Mouse (Mus musculus): ENCODE measurements around the gene Kcnq5. TPM values are rescaled to one million over a fixed set of nuclear protein-coding genes. Genes with fewer than 3 reads are reported as not detected.

Gene Kcnq5
- polyA plus RNA-seq, 1 experiment from 2014 or later: 0.95 TPM

DNA sequence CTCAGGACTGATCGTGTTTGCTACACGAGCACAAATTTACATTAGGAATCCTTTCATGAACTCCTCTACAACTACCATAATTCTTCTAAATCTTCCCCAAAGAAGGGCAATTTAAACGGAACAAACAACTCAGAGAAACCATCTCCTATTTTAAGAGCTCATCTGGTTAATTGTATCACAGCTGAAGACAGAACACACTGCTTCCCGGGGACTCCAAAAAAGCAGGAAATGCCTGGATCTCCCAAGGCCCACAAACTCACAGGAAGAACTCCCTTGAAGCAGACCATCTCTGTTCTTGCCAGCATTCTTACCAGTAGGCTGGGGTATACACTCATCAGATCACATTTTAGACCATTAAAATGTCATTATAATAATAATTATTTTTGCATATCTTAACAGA lies 3.7 kb downstream of the Kcnq5 start:
- Histone ChIP-seq H3K36me3 (ENCODE audit: insufficient read depth, low read length) (no peaks in the 10 kb centered on the region), H3K9me3 (ENCODE audit: low read length) (no peaks in the 10 kb centered on the region), H3K4me3 (ENCODE audit: low read length) (no peak overlapping the region), H3K9ac (replicated peaks; ENCODE audit: low read length) (no peak overlapping the region), H3K4me1 (ENCODE audit: insufficient read depth, low read length) (peaks cover 20% of the 10 kb centered on the region; the same call in 1 of the 2 replicates), H3K4me2 (replicated peaks; ENCODE audit: low read depth, low read length) (no peak overlapping the region), H3K27ac (ENCODE audit: low read length) (no peak overlapping the region), H3K27me3 (ENCODE audit: insufficient read depth, low read length) (peaks cover 2% of the 10 kb centered on the region)
- 45% methylated on average over 4 of the region's 4 CpGs for WGBS
- no peak for ATAC-seq (ENCODE audit: low FRiP score, low TSS enrichment)

DNA sequence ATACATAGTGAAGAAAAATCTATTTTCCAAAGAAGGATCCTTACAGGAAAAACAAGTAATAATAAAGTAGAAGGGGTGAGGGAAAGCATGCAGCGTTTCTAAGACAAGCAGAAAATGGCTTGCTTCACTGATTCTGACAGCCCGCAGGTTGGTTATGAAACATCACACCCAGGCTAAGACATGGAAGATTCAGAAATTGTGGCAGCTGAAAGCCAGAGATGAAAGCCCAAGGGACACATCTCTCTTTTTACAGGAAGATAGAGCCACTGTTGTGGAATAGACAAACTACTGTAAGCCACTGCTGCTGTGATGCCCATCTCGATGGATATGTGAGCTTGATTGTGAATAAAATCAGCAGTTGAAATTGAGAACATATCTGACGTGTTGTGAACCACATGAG lies 20.9 kb downstream of the Kcnq5 start:
- H3K4me1 ChIP-seq (ENCODE audit: insufficient read depth, low read length): no peaks in the 10 kb centered on the region
- no peak overlapping the region for H3K4me3 ChIP-seq (ENCODE audit: low read length)
- H3K9ac ChIP-seq (replicated peaks; ENCODE audit: low read length): no peak overlapping the region
- H3K4me2 ChIP-seq (replicated peaks; ENCODE audit: low read depth, low read length): no peak overlapping the region
- no peaks in the 10 kb centered on the region for H3K9me3 ChIP-seq (ENCODE audit: low read length)
- H3K36me3 ChIP-seq (ENCODE audit: insufficient read depth, low read length): no peaks in the 10 kb centered on the region
- ATAC-seq (ENCODE audit: low FRiP score, low TSS enrichment): no peak
- H3K27ac ChIP-seq (ENCODE audit: low read length): no peak overlapping the region
- H3K27me3 ChIP-seq (ENCODE audit: insufficient read depth, low read length): no peaks in the 10 kb centered on the region
- WGBS: 61% methylated on average over 4 of the region's 4 CpGs

DNA sequence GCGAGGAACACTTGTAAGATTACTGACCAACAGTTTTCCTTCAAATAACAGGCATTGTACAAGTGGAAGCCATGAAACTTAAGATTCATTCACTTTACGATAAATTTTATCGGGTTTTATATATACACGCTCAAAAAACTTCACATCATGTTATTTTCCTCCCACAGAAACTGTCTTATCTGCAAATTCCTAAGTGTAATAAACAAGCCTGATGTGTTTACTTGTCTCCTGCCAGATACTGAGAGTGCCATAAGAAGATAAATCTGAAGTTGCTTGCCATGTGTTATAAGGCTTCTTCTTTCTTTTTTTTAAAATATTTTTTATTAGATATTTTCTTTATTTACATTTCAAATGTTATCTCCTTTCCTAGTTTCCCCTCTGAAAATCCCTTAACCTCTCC lies 34.6 kb downstream of the Kcnq5 start:
- no peak for ATAC-seq (ENCODE audit: low FRiP score, low TSS enrichment)
- H3K9me3 ChIP-seq (ENCODE audit: low read length): no peaks in the 10 kb centered on the region
- WGBS: 67% methylated on average over 4 of the region's 4 CpGs

DNA sequence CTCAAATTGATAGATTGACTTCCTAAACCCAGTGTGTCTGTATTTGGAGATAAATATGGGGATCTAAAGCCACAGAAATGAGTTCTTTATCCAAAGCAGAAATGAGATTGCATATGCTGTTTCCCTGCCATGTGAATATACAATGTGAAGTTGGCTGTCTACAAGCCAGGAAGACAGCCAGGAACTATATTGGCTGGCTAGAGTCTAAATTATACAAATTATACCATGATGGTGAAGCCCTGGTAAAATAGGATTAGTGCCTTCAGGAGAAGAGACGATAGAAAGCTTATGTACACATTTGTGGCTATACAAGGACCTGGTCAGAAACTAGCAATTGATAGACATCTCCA lies 38.5 kb downstream of the Kcnq5 start:
- ATAC-seq (ENCODE audit: low FRiP score, low TSS enrichment): no peak
- Histone ChIP-seq H3K27ac (ENCODE audit: low read length) (no peak overlapping the region), H3K27me3 (ENCODE audit: insufficient read depth, low read length) (no peaks in the 10 kb centered on the region), H3K9me3 (ENCODE audit: low read length) (no peaks in the 10 kb centered on the region), H3K36me3 (ENCODE audit: insufficient read depth, low read length) (no peaks in the 10 kb centered on the region), H3K9ac (replicated peaks; ENCODE audit: low read length) (no peak overlapping the region), H3K4me2 (replicated peaks; ENCODE audit: low read depth, low read length) (no peak overlapping the region), H3K4me3 (ENCODE audit: low read length) (no peak overlapping the region), H3K4me1 (ENCODE audit: insufficient read depth, low read length) (no peaks in the 10 kb centered on the region)
- 82% methylated on average over 1 of the region's 1 CpGs for WGBS

More for the DNA sequence above, 34.6 kb downstream of the Kcnq5 start:
- H3K36me3 ChIP-seq (ENCODE audit: insufficient read depth, low read length): no peaks in the 10 kb centered on the region
- H3K4me1 ChIP-seq (ENCODE audit: insufficient read depth, low read length): no peaks in the 10 kb centered on the region
- H3K4me3 ChIP-seq (ENCODE audit: low read length): no peak overlapping the region
- H3K27me3 ChIP-seq (ENCODE audit: insufficient read depth, low read length): no peaks in the 10 kb centered on the region
- no peak overlapping the region for H3K4me2 ChIP-seq (replicated peaks; ENCODE audit: low read depth, low read length)
- H3K9ac ChIP-seq (replicated peaks; ENCODE audit: low read length): no peak overlapping the region
- H3K27ac ChIP-seq (ENCODE audit: low read length): no peak overlapping the region

DNA sequence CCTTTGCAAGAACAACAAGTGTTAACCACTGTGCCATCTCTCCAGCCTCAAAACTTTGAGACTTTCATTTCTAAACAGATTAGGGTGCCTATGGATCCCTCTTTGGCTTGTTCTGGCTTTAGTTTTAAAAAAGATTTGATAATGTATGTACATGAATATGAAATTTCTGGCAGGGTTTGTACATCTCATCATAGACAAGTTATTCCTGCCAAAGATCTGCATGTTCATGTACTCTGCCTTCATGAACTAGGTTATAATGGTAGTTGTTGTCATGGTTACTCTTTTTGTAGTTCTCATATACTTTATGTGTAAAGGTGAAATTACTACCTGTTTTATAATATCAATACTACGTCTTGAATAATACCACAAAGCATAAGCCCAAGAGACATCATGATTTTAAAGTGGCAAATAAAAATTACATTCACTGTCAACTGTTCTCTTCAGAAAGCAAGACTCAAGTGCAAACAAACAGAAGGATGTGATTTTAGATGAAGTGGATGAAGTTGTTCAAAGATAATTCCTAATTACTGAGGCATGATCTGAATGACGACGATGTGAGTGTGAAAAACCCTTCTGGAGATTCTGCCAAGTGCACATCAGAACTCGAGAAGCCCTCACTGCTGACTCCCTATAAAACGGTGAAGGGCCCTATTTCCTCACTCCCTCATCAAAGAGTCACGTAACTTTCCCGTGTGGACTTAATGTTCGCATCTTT lies 39.0 kb downstream of the Kcnq5 start:
- H3K4me3 ChIP-seq (ENCODE audit: low read length): no peak overlapping the region
- no peaks in the 10 kb centered on the region for H3K9me3 ChIP-seq (ENCODE audit: low read length)

DNA sequence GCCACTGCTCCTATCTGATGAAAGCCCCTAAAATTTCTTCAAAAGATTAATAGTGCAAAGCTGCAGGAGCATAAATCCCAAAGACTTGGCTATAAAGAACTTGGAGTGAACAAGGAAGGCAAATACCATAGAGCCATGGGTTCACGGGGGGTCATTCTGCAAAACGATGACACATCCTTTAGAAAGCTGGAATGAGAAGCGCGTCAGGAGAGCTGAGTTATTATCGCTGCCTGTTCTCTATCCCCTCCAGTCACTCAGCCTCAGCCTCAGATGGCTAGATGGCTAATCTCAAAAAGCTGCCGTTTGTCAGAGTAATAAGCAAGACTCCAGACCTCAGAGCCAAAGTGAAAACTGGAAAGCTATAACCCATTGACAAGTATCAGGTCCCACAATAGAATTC lies 42.5 kb downstream of the Kcnq5 start:
- Histone ChIP-seq H3K4me1 (ENCODE audit: insufficient read depth, low read length) (no peaks in the 10 kb centered on the region), H3K9me3 (ENCODE audit: low read length) (no peaks in the 10 kb centered on the region), H3K27ac (ENCODE audit: low read length) (no peak overlapping the region), H3K9ac (replicated peaks; ENCODE audit: low read length) (no peak overlapping the region), H3K27me3 (ENCODE audit: insufficient read depth, low read length) (no peaks in the 10 kb centered on the region), H3K36me3 (ENCODE audit: insufficient read depth, low read length) (no peaks in the 10 kb centered on the region), H3K4me2 (replicated peaks; ENCODE audit: low read depth, low read length) (no peak overlapping the region), H3K4me3 (ENCODE audit: low read length) (no peak overlapping the region)
- 50% methylated on average over 6 of the region's 6 CpGs for WGBS
- no peak for ATAC-seq (ENCODE audit: low FRiP score, low TSS enrichment)

More for the DNA sequence above, 39.0 kb downstream of the Kcnq5 start:
- no peak for ATAC-seq (ENCODE audit: low FRiP score, low TSS enrichment)
- no peak overlapping the region for H3K4me2 ChIP-seq (replicated peaks; ENCODE audit: low read depth, low read length)
- H3K27ac ChIP-seq (ENCODE audit: low read length): no peak overlapping the region
- 73% methylated on average over 8 of the region's 8 CpGs for WGBS
- no peaks in the 10 kb centered on the region for H3K36me3 ChIP-seq (ENCODE audit: insufficient read depth, low read length)
- no peaks in the 10 kb centered on the region for H3K27me3 ChIP-seq (ENCODE audit: insufficient read depth, low read length)
- no peak overlapping the region for H3K9ac ChIP-seq (replicated peaks; ENCODE audit: low read length)
- no peaks in the 10 kb centered on the region for H3K4me1 ChIP-seq (ENCODE audit: insufficient read depth, low read length)

DNA sequence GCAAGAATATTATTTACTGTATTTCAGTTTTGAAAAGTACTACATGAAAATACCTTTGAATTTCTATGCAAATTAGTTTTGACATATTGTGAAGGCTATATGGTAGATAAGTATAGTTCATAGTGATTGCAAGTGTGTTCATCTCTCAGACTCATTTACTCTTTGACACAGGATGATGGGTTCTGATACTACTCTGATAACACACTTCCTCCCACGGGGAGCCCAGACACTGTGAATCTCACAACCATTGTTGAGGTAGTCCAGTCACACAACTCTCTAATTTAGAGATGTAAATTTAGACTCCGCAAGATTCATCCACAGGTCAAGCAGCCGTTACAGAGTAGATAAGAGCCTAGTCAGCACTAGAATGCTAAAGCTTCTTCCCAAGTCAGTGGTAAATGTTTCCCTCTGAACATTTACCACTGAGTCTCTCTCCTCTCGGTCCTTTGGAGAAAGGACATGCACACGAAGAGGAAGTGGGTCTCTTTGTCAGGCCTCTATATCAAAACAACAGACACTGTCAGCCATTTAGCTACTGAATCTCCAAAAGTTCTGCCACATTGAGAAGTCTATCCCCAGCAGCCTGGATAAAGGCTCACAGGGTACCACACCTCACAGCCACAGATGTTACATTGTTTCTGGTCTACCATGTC lies 65.5 kb downstream of the Kcnq5 start:
- Histone ChIP-seq H3K4me2 (replicated peaks; ENCODE audit: low read depth, low read length) (no peak overlapping the region), H3K9ac (replicated peaks; ENCODE audit: low read length) (no peak overlapping the region), H3K27me3 (ENCODE audit: insufficient read depth, low read length) (no peaks in the 10 kb centered on the region), H3K9me3 (ENCODE audit: low read length) (no peaks in the 10 kb centered on the region), H3K27ac (ENCODE audit: low read length) (no peak overlapping the region), H3K4me3 (ENCODE audit: low read length) (no peak overlapping the region), H3K36me3 (ENCODE audit: insufficient read depth, low read length) (no peaks in the 10 kb centered on the region), H3K4me1 (ENCODE audit: insufficient read depth, low read length) (no peaks in the 10 kb centered on the region)
- no peak for ATAC-seq (ENCODE audit: low FRiP score, low TSS enrichment)
- 69% methylated on average over 5 of the region's 5 CpGs for WGBS

DNA sequence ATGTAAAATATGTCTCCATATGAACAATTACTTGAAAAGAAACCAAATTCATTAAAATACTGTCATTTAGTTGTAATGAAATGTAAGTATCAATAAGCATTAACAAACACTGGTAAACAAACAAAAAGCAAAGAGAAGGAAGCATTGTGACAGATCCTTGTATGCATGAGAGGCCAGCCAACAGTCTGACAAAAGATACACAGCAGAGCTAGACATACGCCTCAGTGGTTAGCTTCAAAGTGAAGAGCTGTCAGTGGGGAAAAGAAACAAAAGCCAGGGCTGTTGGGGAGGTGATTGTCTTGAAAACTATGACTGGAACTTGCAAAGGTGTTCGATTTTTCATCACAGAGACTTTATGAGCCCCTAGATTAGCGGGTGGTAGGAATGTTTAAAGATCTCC lies 78.0 kb downstream of the Kcnq5 start:
- Histone ChIP-seq H3K4me3 (ENCODE audit: low read length) (no peak overlapping the region), H3K27me3 (ENCODE audit: insufficient read depth, low read length) (no peaks in the 10 kb centered on the region), H3K9ac (replicated peaks; ENCODE audit: low read length) (no peak overlapping the region), H3K4me2 (replicated peaks; ENCODE audit: low read depth, low read length) (no peak overlapping the region), H3K36me3 (ENCODE audit: insufficient read depth, low read length) (no peaks in the 10 kb centered on the region), H3K27ac (ENCODE audit: low read length) (no peak overlapping the region), H3K9me3 (ENCODE audit: low read length) (no peaks in the 10 kb centered on the region), H3K4me1 (ENCODE audit: insufficient read depth, low read length) (no peaks in the 10 kb centered on the region)
- no peak for ATAC-seq (ENCODE audit: low FRiP score, low TSS enrichment)
- WGBS: 44% methylated on average over 3 of the region's 3 CpGs

DNA sequence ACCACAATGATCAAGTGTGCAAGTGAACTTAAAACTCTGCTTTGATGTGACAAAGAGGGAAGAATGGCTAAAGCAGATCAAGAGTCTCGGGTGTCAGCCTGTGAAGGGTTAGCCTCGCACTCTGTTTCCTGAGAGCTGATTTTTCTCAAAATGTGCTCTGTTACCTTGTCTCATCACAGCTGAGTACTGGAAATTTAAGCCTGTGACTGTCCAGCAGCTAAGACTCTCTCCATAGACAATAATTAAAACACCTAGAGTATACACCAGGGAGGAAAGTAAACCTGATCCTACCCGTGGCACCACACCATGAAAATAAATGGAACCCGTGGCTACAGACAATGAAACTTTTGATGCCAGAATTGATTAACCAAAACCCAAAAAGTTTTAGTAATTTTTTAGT lies 90.9 kb downstream of the Kcnq5 start:
- peak; percentile 87 for ATAC-seq (ENCODE audit: low FRiP score, low TSS enrichment)
- WGBS: 27% methylated on average over 4 of the region's 4 CpGs
- Histone ChIP-seq H3K36me3 (ENCODE audit: insufficient read depth, low read length) (no peaks in the 10 kb centered on the region), H3K4me3 (ENCODE audit: low read length) (no peak overlapping the region), H3K4me2 (replicated peaks; ENCODE audit: low read depth, low read length) (no peak overlapping the region), H3K9ac (replicated peaks; ENCODE audit: low read length) (no peak overlapping the region), H3K27me3 (ENCODE audit: insufficient read depth, low read length) (no peaks in the 10 kb centered on the region), H3K27ac (ENCODE audit: low read length) (no peak overlapping the region), H3K9me3 (ENCODE audit: low read length) (no peaks in the 10 kb centered on the region), H3K4me1 (ENCODE audit: insufficient read depth, low read length) (no peaks in the 10 kb centered on the region)

DNA sequence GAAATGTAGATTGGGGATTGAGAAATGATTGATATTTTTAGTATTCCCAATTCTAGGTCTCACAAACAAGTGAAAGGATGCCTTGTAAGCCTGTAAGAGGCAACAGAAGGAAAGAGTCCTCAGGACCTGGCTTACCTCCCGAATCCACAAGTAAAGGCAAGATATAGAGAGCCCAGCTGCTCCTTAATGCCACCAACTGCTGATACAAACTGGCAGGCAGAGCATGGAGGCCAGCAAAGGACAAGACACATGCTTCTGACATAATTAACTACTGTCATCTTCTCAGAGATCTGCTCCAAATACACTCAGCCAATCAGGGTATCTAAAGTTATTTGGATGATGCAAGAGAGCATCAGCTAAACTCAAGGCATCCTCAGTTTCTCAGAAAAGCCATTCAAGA lies 93.3 kb downstream of the Kcnq5 start:
- Histone ChIP-seq H3K4me1 (ENCODE audit: insufficient read depth, low read length) (no peaks in the 10 kb centered on the region), H3K27ac (ENCODE audit: low read length) (no peak overlapping the region), H3K9me3 (ENCODE audit: low read length) (no peaks in the 10 kb centered on the region), H3K4me2 (replicated peaks; ENCODE audit: low read depth, low read length) (no peak overlapping the region), H3K27me3 (ENCODE audit: insufficient read depth, low read length) (no peaks in the 10 kb centered on the region), H3K4me3 (ENCODE audit: low read length) (no peak overlapping the region), H3K9ac (replicated peaks; ENCODE audit: low read length) (no peak overlapping the region), H3K36me3 (ENCODE audit: insufficient read depth, low read length) (no peaks in the 10 kb centered on the region)
- WGBS: 76% methylated on average over 1 of the region's 1 CpGs
- no peak for ATAC-seq (ENCODE audit: low FRiP score, low TSS enrichment)
